Mouse (Mus musculus) embryonic facial prominence, embryonic 14.5 days (tissue): Measurements from ENCODE around the gene Gm28048. TPM values are rescaled to one million over a fixed set of nuclear protein-coding genes. Genes with fewer than 3 reads are reported as not detected.

Experiments used
- ATAC-seq: fragments of 200-750 bp; cut with Nextera tagmentation; 2 replicates; pipeline ENCODE4 v1.8.0; 2017; ENCODE audit warnings: low read depth, moderate number of reproducible peaks, moderate TSS enrichment
- DNase-seq: peaks from one replicate; pipeline ENCODE4 v3.0.0-alpha.2; 2015; ENCODE audit warnings: low spot score
- H3K27ac ChIP-seq: fragments of 300-500 bp; sonication (generic); replicated peaks from 2 replicates; pipeline ENCODE4 v1.5.1; 2014; ENCODE audit warnings: low read depth, mild to moderate bottlenecking, low read length, moderate library complexity
- H3K27me3 ChIP-seq: fragments of 300-500 bp; sonication (generic); replicated peaks from 2 replicates; pipeline ENCODE4 v1.6.1; 2014; ENCODE audit warnings: low read length; ENCODE audit not compliant: control insufficient read depth, insufficient read depth
- H3K36me3 ChIP-seq: fragments of 300-500 bp; sonication (generic); 2 replicates; pipeline ENCODE4 v1.6.1; 2014; ENCODE audit warnings: low read length, mixed read lengths; ENCODE audit not compliant: control insufficient read depth, insufficient read depth
- H3K4me1 ChIP-seq: fragments of 300-500 bp; sonication (generic); 2 replicates; pipeline ENCODE4 v1.6.1; 2014; ENCODE audit warnings: antibody characterized with exemption, low read length; ENCODE audit not compliant: control insufficient read depth, insufficient read depth
- H3K4me2 ChIP-seq: fragments of 300-500 bp; sonication (generic); 2 replicates; pipeline ENCODE4 v1.6.1; 2014; ENCODE audit warnings: low read depth, mild to moderate bottlenecking, low read length, moderate library complexity, mixed read lengths
- H3K4me3 ChIP-seq: fragments of 300-500 bp; sonication (generic); 2 replicates; pipeline ENCODE4 v1.5.1; 2014; ENCODE audit warnings: low read depth, mild to moderate bottlenecking, low read length
- H3K9ac ChIP-seq: fragments of 300-500 bp; sonication (generic); 2 replicates; pipeline ENCODE4 v1.6.1; 2014; ENCODE audit warnings: low read depth, mild to moderate bottlenecking, low read length, moderate library complexity, mixed read lengths
- H3K9me3 ChIP-seq: fragments of 300-500 bp; sonication (generic); 2 replicates; pipeline ENCODE4 v1.6.1; 2016; ENCODE audit warnings: low read length; ENCODE audit not compliant: control insufficient read depth
- WGBS: fragments of 180-500 bp; shearing (Covaris S2); extraction: QIAGEN DNeasy Blood & Tissue Kit; methylation state at CpG from one replicate; pipeline ENCODE4 v1.1.7; 2014; 5-methylcytosine and 5-hydroxymethylcytosine counted together
- polyA plus RNA-seq: library from polyadenylated mRNA; unstranded; fragments of >200 nt; fragmentation: Nextera tagmentation; extraction: Ambion mirVana; gene quantifications from 2 replicates; pipeline ENCODE4 v1.2.1, GENCODE M21; 2014

Gm28048 gene
- polyA plus RNA-seq, 1 experiment from 2014 or later = 13.6 TPM

DNA sequence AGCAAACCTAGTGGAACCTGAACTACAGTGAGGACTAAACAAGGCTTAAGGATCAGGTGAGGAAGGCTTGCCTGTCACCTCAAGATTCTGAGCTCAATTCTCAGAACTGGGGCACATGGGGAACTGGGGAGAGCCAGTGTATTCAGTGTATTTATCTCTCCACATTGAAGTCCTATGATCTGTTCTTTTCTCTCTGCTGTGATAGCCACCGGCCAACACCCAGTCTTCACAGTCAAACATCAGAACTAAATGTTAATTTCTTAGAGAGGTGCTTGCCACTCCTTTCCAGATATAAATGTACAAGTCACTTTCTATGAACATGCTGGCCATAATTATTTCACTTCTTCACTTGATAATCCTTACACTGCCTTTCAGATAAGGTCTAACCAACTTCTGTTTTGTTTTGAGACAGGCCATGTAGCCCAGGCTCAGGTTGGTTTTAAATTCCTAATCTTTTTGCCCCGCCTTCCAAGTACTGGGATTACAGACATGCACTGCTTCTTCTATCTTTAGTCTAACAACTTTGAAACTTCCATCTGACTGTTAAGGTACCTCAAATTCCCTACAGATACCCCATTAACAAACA, 50.5 kb downstream of the Gm28048 start:
- H3K27me3 ChIP-seq = no peaks in the 10 kb centered on the region
- H3K9ac ChIP-seq = no peak overlapping the region
- H3K36me3 ChIP-seq = no peaks in the 10 kb centered on the region
- H3K9me3 ChIP-seq = no peaks in the 10 kb centered on the region
- H3K27ac ChIP-seq = no peak overlapping the region
- peaks cover 6% of the 10 kb centered on the region; the same call in 1 of the 2 replicates for H3K4me1 ChIP-seq
- H3K4me3 ChIP-seq = no peak overlapping the region
- no peak overlapping the region for H3K4me2 ChIP-seq
- WGBS = 93% methylated on average over 2 of the region's 2 CpGs
- no peak for DNase-seq
- ATAC-seq = no peak

DNA sequence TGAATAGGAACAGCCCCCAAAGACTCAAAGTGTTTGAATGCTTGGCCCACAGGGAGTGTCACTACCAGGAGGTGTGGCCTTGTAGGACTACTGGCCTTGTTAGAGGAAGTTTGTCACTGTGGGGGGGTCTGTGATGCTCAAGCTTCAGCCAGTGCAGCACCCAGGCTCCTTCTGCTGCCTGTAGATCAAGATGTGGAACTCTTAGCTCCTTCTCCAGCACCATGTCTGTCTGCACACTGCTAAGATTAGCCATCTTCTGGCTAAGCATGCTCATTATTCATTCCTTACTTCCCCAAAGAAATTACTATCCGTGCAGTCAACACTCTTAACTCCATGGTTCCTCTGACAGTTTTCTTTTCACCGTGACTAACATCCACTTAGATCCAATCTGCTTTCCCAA, 51.8 kb downstream of the Gm28048 start:
- no peaks in the 10 kb centered on the region for H3K27me3 ChIP-seq
- peaks cover 6% of the 10 kb centered on the region; the same call in 1 of the 2 replicates for H3K4me1 ChIP-seq
- no peak overlapping the region for H3K27ac ChIP-seq
- H3K9me3 ChIP-seq = no peaks in the 10 kb centered on the region
- no peak overlapping the region for H3K4me2 ChIP-seq
- H3K4me3 ChIP-seq = no peak overlapping the region
- WGBS = 63% methylated on average over 2 of the region's 2 CpGs
- ATAC-seq = no peak
- no peak for DNase-seq
- H3K36me3 ChIP-seq = no peaks in the 10 kb centered on the region
- no peak overlapping the region for H3K9ac ChIP-seq

DNA sequence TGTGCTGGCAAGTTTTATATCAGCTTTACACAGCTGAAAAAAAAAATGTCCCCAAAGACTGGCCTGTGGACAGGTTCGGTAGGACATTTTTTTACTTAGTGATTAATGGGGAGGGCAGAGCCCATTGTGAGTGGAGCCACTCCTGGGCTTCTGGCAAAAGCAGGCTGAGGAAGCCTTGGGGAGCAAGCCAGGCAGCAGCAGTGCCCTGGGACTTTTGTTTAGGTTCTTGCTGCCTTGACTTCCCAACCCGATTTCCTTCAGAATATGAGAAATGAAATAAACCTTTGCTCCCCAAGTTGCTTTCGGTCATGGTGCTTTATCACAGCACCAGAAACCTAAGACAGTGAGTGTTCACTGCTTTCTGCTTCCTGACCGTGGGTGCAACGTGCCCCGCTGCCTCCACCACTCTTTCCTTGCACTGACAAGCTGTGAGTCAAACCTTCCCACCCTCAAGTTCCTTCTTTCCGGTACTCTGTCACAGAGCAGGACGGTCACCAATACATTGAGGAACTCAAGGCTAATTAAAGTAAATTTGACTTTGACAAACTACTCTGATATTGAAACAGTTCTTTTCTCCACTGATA, 53.2 kb downstream of the Gm28048 start:
- ATAC-seq (no peak), DNase-seq (no peak)
- Histone ChIP-seq H3K4me1 (peaks cover 6% of the 10 kb centered on the region; the same call in 1 of the 2 replicates), H3K27me3 (no peaks in the 10 kb centered on the region), H3K9ac (no peak overlapping the region), H3K4me2 (no peak overlapping the region), H3K9me3 (no peaks in the 10 kb centered on the region), H3K4me3 (no peak overlapping the region), H3K27ac (no peak overlapping the region), H3K36me3 (no peaks in the 10 kb centered on the region)
- WGBS = 78% methylated on average over 8 of the region's 8 CpGs

DNA sequence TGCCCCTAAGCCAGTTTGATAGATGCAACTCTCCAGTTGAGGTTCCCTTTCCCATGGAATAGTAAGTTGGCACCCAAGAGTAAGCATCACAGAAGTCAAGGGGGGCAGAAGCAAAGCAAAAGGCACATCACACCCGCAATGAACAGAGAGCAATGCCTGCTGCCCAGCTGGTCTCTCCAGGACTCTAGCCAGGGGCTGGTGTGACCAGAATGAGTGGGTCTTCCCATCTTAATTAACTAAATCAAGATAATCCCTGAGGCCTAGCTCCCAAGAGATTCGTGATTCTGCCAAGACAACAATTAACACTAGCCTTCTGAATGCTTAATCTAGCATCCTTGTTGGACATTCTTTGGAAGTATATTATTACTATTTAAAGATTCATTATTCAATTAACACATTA, 58.3 kb downstream of the Gm28048 start:
- DNase-seq = no peak
- H3K4me3 ChIP-seq = no peak overlapping the region
- H3K27me3 ChIP-seq = no peaks in the 10 kb centered on the region
- ATAC-seq = no peak
- no peaks in the 10 kb centered on the region for H3K36me3 ChIP-seq
- no peak overlapping the region for H3K4me2 ChIP-seq
- H3K9ac ChIP-seq = no peak overlapping the region
- no peaks in the 10 kb centered on the region for H3K9me3 ChIP-seq
- 80% methylated on average over 2 of the region's 2 CpGs for WGBS
- no peak overlapping the region for H3K27ac ChIP-seq
- peaks cover 6% of the 10 kb centered on the region; the same call in 1 of the 2 replicates for H3K4me1 ChIP-seq

DNA sequence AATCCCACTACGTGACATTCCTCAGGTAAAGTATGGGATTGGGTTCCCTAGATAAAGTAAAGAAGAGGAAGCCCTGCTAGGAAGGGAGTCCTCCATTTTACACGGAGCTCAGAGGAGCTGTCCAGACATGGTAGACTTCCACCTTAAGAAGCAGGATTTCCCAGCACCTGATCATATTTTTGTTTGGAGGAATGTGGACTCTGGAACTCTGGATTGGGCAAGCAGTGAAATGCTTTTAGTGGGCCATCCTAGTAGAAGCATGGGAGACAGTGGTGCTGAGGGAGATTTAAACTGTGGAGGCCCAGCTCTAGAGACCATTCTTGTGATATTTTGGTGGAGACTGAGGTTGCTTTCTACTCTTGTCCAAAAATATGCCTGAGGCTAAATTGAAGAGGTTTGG, 59.3 kb downstream of the Gm28048 start:
- Histone ChIP-seq H3K27ac (no peak overlapping the region), H3K4me2 (no peak overlapping the region), H3K27me3 (no peaks in the 10 kb centered on the region), H3K4me1 (no peaks in the 10 kb centered on the region), H3K9ac (no peak overlapping the region), H3K36me3 (no peaks in the 10 kb centered on the region), H3K4me3 (no peak overlapping the region), H3K9me3 (no peaks in the 10 kb centered on the region)
- ATAC-seq (no peak), DNase-seq (no peak)
- 67% methylated on average over 2 of the region's 2 CpGs for WGBS

DNA sequence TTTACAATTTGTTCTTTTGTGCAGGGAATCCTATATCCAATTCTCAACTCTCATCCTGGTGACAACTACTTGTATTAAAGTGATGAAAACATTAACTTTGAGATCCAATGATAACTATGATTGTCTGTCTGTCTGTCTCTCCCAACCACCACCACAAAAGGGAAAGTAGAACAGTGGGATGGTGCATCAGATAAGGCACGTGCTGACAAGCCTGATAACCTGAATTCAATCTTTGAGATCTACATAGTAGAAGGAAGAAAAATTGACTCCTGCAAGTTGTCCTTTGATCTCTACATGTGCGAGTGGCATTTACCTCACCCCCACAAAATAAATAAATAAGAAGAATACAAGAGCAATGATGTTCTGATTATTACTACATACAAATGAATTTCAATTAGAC, 62.6 kb downstream of the Gm28048 start:
- no peak overlapping the region for H3K4me2 ChIP-seq
- H3K27ac ChIP-seq = no peak overlapping the region
- H3K36me3 ChIP-seq = no peaks in the 10 kb centered on the region
- H3K9me3 ChIP-seq = no peaks in the 10 kb centered on the region
- DNase-seq (no peak), ATAC-seq (no peak)
- no peak overlapping the region for H3K4me3 ChIP-seq
- no peak overlapping the region for H3K9ac ChIP-seq
- H3K27me3 ChIP-seq = no peaks in the 10 kb centered on the region
- no peaks in the 10 kb centered on the region for H3K4me1 ChIP-seq
- WGBS = 67% methylated on average over 2 of the region's 2 CpGs

DNA sequence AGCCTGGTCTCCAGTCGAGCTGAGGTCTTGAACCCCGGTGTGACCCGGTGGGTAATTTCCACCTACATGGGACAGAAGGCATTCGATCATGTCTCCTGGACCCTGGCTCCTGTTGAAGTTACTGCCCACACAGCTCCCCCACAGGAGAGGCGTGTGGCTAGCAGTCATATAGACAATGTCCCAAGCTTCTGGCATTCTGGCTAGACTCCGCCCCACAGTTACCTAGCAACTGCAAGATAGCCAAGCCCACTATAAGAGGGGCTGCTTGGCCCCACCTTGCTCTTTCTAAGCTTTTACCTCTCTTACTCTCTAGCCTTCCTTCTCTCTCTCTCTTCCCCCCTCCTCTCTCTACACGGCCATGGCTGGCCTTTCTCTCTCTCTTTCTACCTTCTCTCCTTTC, 64.1 kb downstream of the Gm28048 start:
- no peak overlapping the region for H3K4me2 ChIP-seq
- ATAC-seq (no peak), DNase-seq (no peak)
- no peak overlapping the region for H3K27ac ChIP-seq
- no peak overlapping the region for H3K4me3 ChIP-seq
- 93% methylated on average over 7 of the region's 7 CpGs for WGBS
- H3K27me3 ChIP-seq = no peaks in the 10 kb centered on the region
- no peak overlapping the region for H3K9ac ChIP-seq
- H3K36me3 ChIP-seq = no peaks in the 10 kb centered on the region
- no peaks in the 10 kb centered on the region for H3K9me3 ChIP-seq
- no peaks in the 10 kb centered on the region for H3K4me1 ChIP-seq

DNA sequence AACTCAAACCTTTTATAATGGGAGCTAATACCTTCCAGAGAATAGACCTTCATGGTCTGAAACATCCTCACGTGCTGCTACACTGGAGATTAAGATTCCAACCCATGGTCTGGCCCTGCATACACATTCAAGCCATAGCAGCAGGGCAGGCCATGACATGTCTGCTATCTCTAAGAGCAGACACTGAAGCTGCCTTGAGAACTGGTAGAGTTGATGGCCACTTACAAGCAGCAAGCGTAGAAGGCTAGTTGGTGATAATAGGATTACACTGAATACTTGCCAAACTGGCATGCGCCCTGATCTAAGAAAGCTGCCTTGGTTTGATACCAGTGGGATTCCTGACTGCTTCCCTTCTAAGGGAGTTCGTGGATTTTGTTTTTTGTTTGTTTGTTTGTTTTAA, 68.1 kb downstream of the Gm28048 start:
- no peak overlapping the region for H3K4me3 ChIP-seq
- no peaks in the 10 kb centered on the region for H3K9me3 ChIP-seq
- no peaks in the 10 kb centered on the region for H3K27me3 ChIP-seq
- H3K27ac ChIP-seq = no peak overlapping the region
- DNase-seq = no peak
- no peak overlapping the region for H3K9ac ChIP-seq
- H3K4me2 ChIP-seq = no peak overlapping the region
- 75% methylated on average over 4 of the region's 4 CpGs for WGBS
- no peaks in the 10 kb centered on the region for H3K36me3 ChIP-seq
- no peak for ATAC-seq
- H3K4me1 ChIP-seq = no peaks in the 10 kb centered on the region

DNA sequence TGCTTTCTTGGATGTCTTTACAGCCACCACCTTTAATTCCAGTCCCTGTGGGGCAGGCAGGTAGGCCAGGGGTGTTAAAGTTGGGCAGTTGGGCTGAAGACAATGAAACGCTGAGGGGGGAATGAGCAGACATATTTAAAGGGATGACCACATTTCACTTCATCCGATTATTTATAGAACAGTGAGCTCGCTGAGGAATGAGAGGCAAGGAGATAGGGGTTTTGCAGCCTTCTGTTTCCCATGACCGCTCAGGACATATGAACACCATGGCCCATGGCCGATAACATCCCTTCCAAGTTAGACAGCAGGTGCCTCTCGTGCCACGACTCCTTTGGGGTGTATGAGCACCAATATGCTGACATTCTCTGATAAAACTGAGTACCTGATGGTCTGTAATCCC, 70.1 kb downstream of the Gm28048 start:
- DNase-seq = no peak
- WGBS = 95% methylated on average over 7 of the region's 7 CpGs

More for the DNA sequence above, 70.1 kb downstream of the Gm28048 start:
- no peak for ATAC-seq
- H3K4me1 ChIP-seq = no peaks in the 10 kb centered on the region
- no peaks in the 10 kb centered on the region for H3K27me3 ChIP-seq
- no peaks in the 10 kb centered on the region for H3K36me3 ChIP-seq
- no peak overlapping the region for H3K4me3 ChIP-seq
- no peak overlapping the region for H3K27ac ChIP-seq
- H3K9ac ChIP-seq = no peak overlapping the region
- no peaks in the 10 kb centered on the region for H3K9me3 ChIP-seq
- H3K4me2 ChIP-seq = no peak overlapping the region
